Mouse (Mus musculus): Measurements from ENCODE around the gene Antxr1. TPM values are rescaled to one million over a fixed set of nuclear protein-coding genes. Genes with fewer than 3 reads are reported as not detected.
A peak's percentile ranks its signal among the peaks of the same experiment; 100 is the strongest.
"Not testable (repeated sequence)": the region's sequence is repeated elsewhere in the genome, so short reads cannot be mapped to it uniquely, and the experiment has no call there.

Antxr1 gene
- polyA plus RNA-seq, 1 experiment: 8.1 TPM

GRCm38 (mm10) chr6:87102421-87102911, 233.2 kb downstream of the Antxr1 start:
- DNase-seq: no peak
- TF ChIP-seq CTCF (IDR thresholded peaks at IDR 0.05; ENCODE audit: borderline replicate concordance, insufficient read depth, low read depth, low read length): no peak
- TF ChIP-seq POLR2A (IDR thresholded peaks at IDR 0.05; ENCODE audit: borderline replicate concordance, insufficient read depth, low read length): no peak
- 17% methylated on average over 7 of the region's 7 CpGs for WGBS
- H3K27me3 ChIP-seq (ENCODE audit: control insufficient read depth, insufficient read depth, low read length): no peaks in the 10 kb centered on the region
- no peak overlapping the region for H3K4me3 ChIP-seq (replicated peaks; ENCODE audit: insufficient read depth, low read depth, low read length)
- no peaks in the 10 kb centered on the region for H3K4me1 ChIP-seq (ENCODE audit: control insufficient read depth, insufficient read depth, low read length)
- no peak overlapping the region for H3K27ac ChIP-seq (ENCODE audit: insufficient read depth, low read length)

GRCm38 (mm10) chr6:87101955-87102353, 233.7 kb downstream of the Antxr1 start:
- Histone ChIP-seq H3K27me3 (ENCODE audit: control insufficient read depth, insufficient read depth, low read length) (no peaks in the 10 kb centered on the region), H3K27ac (ENCODE audit: insufficient read depth, low read length) (no peak overlapping the region), H3K4me3 (replicated peaks; ENCODE audit: insufficient read depth, low read depth, low read length) (no peak overlapping the region), H3K4me1 (ENCODE audit: control insufficient read depth, insufficient read depth, low read length) (no peaks in the 10 kb centered on the region)
- no peak for TF ChIP-seq POLR2A (IDR thresholded peaks at IDR 0.05; ENCODE audit: borderline replicate concordance, insufficient read depth, low read length)
- no peak for TF ChIP-seq CTCF (IDR thresholded peaks at IDR 0.05; ENCODE audit: borderline replicate concordance, insufficient read depth, low read depth, low read length)
- WGBS: 6% methylated on average over 4 of the region's 4 CpGs
- DNase-seq: no peak

- no peak overlapping the region for H3K27ac ChIP-seq (ENCODE audit: insufficient read depth, low read length)
- 10% methylated on average over 12 of the region's 12 CpGs for WGBS
- no peaks in the 10 kb centered on the region for H3K27me3 ChIP-seq (ENCODE audit: control insufficient read depth, insufficient read depth, low read length)
- no peak for TF ChIP-seq POLR2A (IDR thresholded peaks at IDR 0.05; ENCODE audit: borderline replicate concordance, insufficient read depth, low read length)
- TF ChIP-seq CTCF (IDR thresholded peaks at IDR 0.05; ENCODE audit: borderline replicate concordance, insufficient read depth, low read depth, low read length): peak; percentile 88
- DNase-seq: peak; percentile 67 to 79
- peak overlapping the region; percentile 40 for H3K4me3 ChIP-seq (replicated peaks; ENCODE audit: insufficient read depth, low read depth, low read length)
- no peaks in the 10 kb centered on the region for H3K4me1 ChIP-seq (ENCODE audit: control insufficient read depth, insufficient read depth, low read length)
These were observed 234.2 kb downstream of the Antxr1 start for GRCm38 (mm10) chr6:87101281-87101954.

GRCm38 (mm10) chr6:87100297-87101020, 235.2 kb downstream of the Antxr1 start:
- Histone ChIP-seq H3K27me3 (ENCODE audit: control insufficient read depth, insufficient read depth, low read length) (no peaks in the 10 kb centered on the region), H3K4me1 (ENCODE audit: control insufficient read depth, insufficient read depth, low read length) (no peaks in the 10 kb centered on the region), H3K27ac (ENCODE audit: insufficient read depth, low read length) (no peak overlapping the region), H3K4me3 (replicated peaks; ENCODE audit: insufficient read depth, low read depth, low read length) (no peak overlapping the region)
- 84% methylated on average over 9 of the region's 9 CpGs for WGBS
- TF ChIP-seq CTCF (IDR thresholded peaks at IDR 0.05; ENCODE audit: borderline replicate concordance, insufficient read depth, low read depth, low read length) (no peak), POLR2A (IDR thresholded peaks at IDR 0.05; ENCODE audit: borderline replicate concordance, insufficient read depth, low read length) (no peak)
- DNase-seq: peak in 1 of 2 experiments; percentile 10

GRCm38 (mm10) chr6:87099671-87100296, 235.8 kb downstream of the Antxr1 start:
- TF ChIP-seq POLR2A (IDR thresholded peaks at IDR 0.05; ENCODE audit: borderline replicate concordance, insufficient read depth, low read length): no peak
- no peak for TF ChIP-seq CTCF (IDR thresholded peaks at IDR 0.05; ENCODE audit: borderline replicate concordance, insufficient read depth, low read depth, low read length)
- Histone ChIP-seq H3K4me3 (replicated peaks; ENCODE audit: insufficient read depth, low read depth, low read length) (no peak overlapping the region), H3K27ac (ENCODE audit: insufficient read depth, low read length) (no peak overlapping the region), H3K4me1 (ENCODE audit: control insufficient read depth, insufficient read depth, low read length) (no peaks in the 10 kb centered on the region), H3K27me3 (ENCODE audit: control insufficient read depth, insufficient read depth, low read length) (no peaks in the 10 kb centered on the region)
- WGBS: 34% methylated on average over 7 of the region's 7 CpGs
- peak; percentile 14 to 15 for DNase-seq

GRCm38 (mm10) chr6:87099261-87099660, 236.4 kb downstream of the Antxr1 start:
- DNase-seq: no peak
- Histone ChIP-seq H3K4me3 (replicated peaks; ENCODE audit: insufficient read depth, low read depth, low read length) (no peak overlapping the region), H3K27me3 (ENCODE audit: control insufficient read depth, insufficient read depth, low read length) (no peaks in the 10 kb centered on the region), H3K4me1 (ENCODE audit: control insufficient read depth, insufficient read depth, low read length) (no peaks in the 10 kb centered on the region), H3K27ac (ENCODE audit: insufficient read depth, low read length) (no peak overlapping the region)
- TF ChIP-seq CTCF (IDR thresholded peaks at IDR 0.05; ENCODE audit: borderline replicate concordance, insufficient read depth, low read depth, low read length): no peak
- TF ChIP-seq POLR2A (IDR thresholded peaks at IDR 0.05; ENCODE audit: borderline replicate concordance, insufficient read depth, low read length): no peak
- WGBS: 17% methylated on average over 3 of the region's 3 CpGs

GRCm38 (mm10) chr6:87093631-87094030, 242.0 kb downstream of the Antxr1 start:
- H3K4me3 ChIP-seq (replicated peaks; ENCODE audit: insufficient read depth, low read depth, low read length); DNase-seq; H3K27me3 ChIP-seq (ENCODE audit: control insufficient read depth, insufficient read depth, low read length); H3K4me1 ChIP-seq (ENCODE audit: control insufficient read depth, insufficient read depth, low read length); H3K27ac ChIP-seq (ENCODE audit: insufficient read depth, low read length): not testable (repeated sequence)
- 90% methylated on average over 8 of the region's 8 CpGs for WGBS

Data from cerebellum, adult 2 months (tissue).